Mouse (Mus musculus): ENCODE measurements at regions not wholly inside any gene's neighbourhood (a gene's known extent, or its start where the extent isn't known, plus 50 kb on each side); places are given as distances from the start of the nearest gene placed in this dataset.

GRCm38 (mm10) chr12:10514278-10514677 lies 123.7 kb downstream of the Rdh14 start:
- TF ChIP-seq CTCF (IDR thresholded peaks at IDR 0.05; ENCODE audit: extremely low read depth, insufficient read length, insufficient replicate concordance, low read depth, low read length): no peak
- no peak for TF ChIP-seq POLR2A (IDR thresholded peaks at IDR 0.05; ENCODE audit: low read depth, low read length)

Data from small intestine, adult 2 months (tissue).